Mouse (Mus musculus): ENCODE measurements around the gene Btbd35f25. TPM values are rescaled to one million over a fixed set of nuclear protein-coding genes. Genes with fewer than 3 reads are reported as not detected.
"Not testable (repeated sequence)": the region's sequence is repeated elsewhere in the genome, so short reads cannot be mapped to it uniquely, and the experiment has no call there.

Btbd35f25 gene
- not detected in 2 replicates for polyA plus RNA-seq (2012; rRNA removed)

DNA sequence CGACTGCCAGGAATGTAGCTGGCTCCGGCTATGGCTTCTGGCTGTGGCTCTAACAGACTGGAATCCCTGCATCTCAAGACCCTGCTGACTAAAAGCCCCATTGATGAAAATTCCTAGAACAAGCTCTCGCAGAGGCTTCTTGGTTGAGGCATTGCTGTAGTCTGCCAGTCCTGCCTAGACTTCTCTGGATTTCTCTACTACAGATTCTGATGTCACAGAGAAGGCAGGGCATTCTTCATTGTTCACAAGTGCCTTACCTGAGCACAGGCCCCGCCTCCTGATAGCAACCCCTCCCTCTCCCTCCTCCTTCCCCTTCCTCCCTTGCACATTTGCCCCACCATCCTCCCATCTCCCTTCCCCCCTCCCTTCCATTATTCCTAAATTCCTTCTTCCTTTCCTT is at the start of gene Btbd35f25:
Gene Btbd35f25 (minus strand): TSS at position 101 of the 400 bp plus-strand sequence.
- 82% methylated on average over 4 of the region's 4 CpGs for WGBS
- not testable (repeated sequence) for H3K36me3 ChIP-seq (ENCODE audit: control insufficient read depth, insufficient read depth, low read length); H3K27ac ChIP-seq (ENCODE audit: insufficient read depth, low read length); H3K4me3 ChIP-seq (ENCODE audit: extremely low read depth, insufficient read depth, insufficient read length); H3K27me3 ChIP-seq (ENCODE audit: control insufficient read depth, insufficient read depth, low read length); H3K4me1 ChIP-seq (ENCODE audit: control insufficient read depth, insufficient read depth, insufficient read length); DNase-seq (ENCODE audit: low read depth in 1 of 2, low spot score in 2 of 2)

DNA sequence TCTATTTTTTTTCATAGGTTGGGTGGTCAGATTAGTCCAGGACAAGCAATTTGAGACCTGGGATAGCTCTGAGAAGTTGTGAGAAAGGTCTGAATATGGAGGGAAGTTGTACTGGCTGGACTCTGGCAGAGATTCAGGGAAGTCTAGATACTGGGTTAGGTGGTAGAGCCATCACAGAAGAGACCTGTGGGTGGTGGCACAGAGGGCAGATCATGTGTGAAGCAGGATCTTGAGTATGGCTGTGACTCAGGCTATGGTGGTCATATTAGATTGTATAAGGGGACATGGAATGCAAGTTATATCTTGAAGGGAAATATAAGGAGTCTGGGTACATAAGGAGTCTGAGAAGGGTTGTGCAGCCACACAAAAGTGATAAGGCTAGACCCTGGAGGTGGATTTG is 49.3 kb upstream of the Btbd35f25 start:
- TF ChIP-seq POLR2A (IDR thresholded peaks at IDR 0.05; ENCODE audit: low read depth, low read length) (no peak), CTCF (IDR thresholded peaks at IDR 0.05; ENCODE audit: extremely low read depth, insufficient read depth, insufficient read length, insufficient replicate concordance) (no peak)
- Histone ChIP-seq H3K4me3 (ENCODE audit: extremely low read depth, insufficient read depth, insufficient read length) (no peak overlapping the region), H3K36me3 (ENCODE audit: control insufficient read depth, insufficient read depth, low read length) (no peaks in the 10 kb centered on the region), H3K27me3 (ENCODE audit: control insufficient read depth, insufficient read depth, low read length) (no peaks in the 10 kb centered on the region), H3K4me1 (ENCODE audit: control insufficient read depth, insufficient read depth, insufficient read length) (no peaks in the 10 kb centered on the region), H3K27ac (ENCODE audit: insufficient read depth, low read length) (no peak overlapping the region)
- no peak for DNase-seq (ENCODE audit: low read depth in 1 of 2, low spot score in 2 of 2)

DNA sequence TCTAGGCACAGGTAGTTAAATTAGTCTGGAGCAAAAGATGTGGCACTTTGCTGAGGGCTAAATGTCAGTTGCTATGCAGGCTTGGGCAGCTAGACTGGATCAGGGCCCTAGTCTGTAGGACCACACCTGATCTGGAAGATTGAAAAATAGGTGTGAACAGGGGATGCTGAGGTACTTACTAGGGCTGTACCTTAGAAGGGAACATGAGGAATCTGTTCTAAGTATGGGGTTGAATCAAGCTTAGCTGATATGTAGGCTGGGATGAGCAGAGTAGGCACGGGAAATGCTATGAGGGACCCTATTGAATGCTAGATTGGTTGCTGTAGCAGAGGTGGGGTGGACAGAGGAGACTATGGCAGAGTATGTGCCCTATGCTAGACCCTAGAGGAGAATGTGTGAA is 47.0 kb upstream of the Btbd35f25 start:
- H3K4me3 ChIP-seq (ENCODE audit: extremely low read depth, insufficient read depth, insufficient read length) = no peak overlapping the region
- no peaks in the 10 kb centered on the region for H3K36me3 ChIP-seq (ENCODE audit: control insufficient read depth, insufficient read depth, low read length)
- no peaks in the 10 kb centered on the region for H3K4me1 ChIP-seq (ENCODE audit: control insufficient read depth, insufficient read depth, insufficient read length)
- no peak for DNase-seq (ENCODE audit: low read depth in 1 of 2, low spot score in 2 of 2)
- TF ChIP-seq POLR2A (IDR thresholded peaks at IDR 0.05; ENCODE audit: low read depth, low read length) (no peak), CTCF (IDR thresholded peaks at IDR 0.05; ENCODE audit: extremely low read depth, insufficient read depth, insufficient read length, insufficient replicate concordance) (no peak)
- H3K27ac ChIP-seq (ENCODE audit: insufficient read depth, low read length) = no peak overlapping the region
- 80% methylated on average over 1 of the region's 1 CpGs for WGBS
- H3K27me3 ChIP-seq (ENCODE audit: control insufficient read depth, insufficient read depth, low read length) = no peaks in the 10 kb centered on the region

GRCm38 (mm10) chrX:31745079-31745478 is 28.1 kb upstream of the Btbd35f25 start:
- no peaks in the 10 kb centered on the region for H3K4me1 ChIP-seq (ENCODE audit: control insufficient read depth, insufficient read depth, insufficient read length)
- H3K27ac ChIP-seq (ENCODE audit: insufficient read depth, low read length) = no peak overlapping the region
- TF ChIP-seq CTCF (IDR thresholded peaks at IDR 0.05; ENCODE audit: extremely low read depth, insufficient read depth, insufficient read length, insufficient replicate concordance) (no peak), POLR2A (IDR thresholded peaks at IDR 0.05; ENCODE audit: low read depth, low read length) (no peak)
- no peak for DNase-seq (ENCODE audit: low read depth in 1 of 2, low spot score in 2 of 2)
- no peaks in the 10 kb centered on the region for H3K36me3 ChIP-seq (ENCODE audit: control insufficient read depth, insufficient read depth, low read length)
- 87% methylated on average over 10 of the region's 10 CpGs for WGBS
- no peaks in the 10 kb centered on the region for H3K27me3 ChIP-seq (ENCODE audit: control insufficient read depth, insufficient read depth, low read length)
- H3K4me3 ChIP-seq (ENCODE audit: extremely low read depth, insufficient read depth, insufficient read length) = no peak overlapping the region

DNA sequence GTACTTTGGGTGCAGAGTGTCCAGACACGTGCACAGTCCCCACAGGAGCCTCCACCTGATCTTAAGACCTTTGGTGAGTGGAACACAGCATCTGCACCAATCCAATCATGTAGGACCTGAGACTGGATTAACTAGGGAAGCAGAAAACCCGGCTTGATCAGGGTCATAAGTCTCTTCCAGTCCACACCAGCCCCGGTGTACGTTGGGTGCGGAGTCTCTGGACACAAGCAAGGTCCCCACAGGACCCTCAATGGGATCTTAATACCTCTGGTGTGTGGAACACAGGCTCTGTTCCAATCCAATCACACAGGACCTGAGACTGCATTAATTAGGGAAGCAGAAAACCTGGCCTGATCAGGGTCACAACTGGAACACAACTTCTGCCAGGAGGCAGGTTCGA is 20.0 kb upstream of the Btbd35f25 start:
- no peak for DNase-seq (ENCODE audit: low read depth in 1 of 2, low spot score in 2 of 2)

More for the DNA sequence above, 20.0 kb upstream of the Btbd35f25 start:
- H3K27ac ChIP-seq (ENCODE audit: insufficient read depth, low read length) = no peak overlapping the region
- TF ChIP-seq CTCF (IDR thresholded peaks at IDR 0.05; ENCODE audit: extremely low read depth, insufficient read depth, insufficient read length, insufficient replicate concordance) = no peak
- no peak for TF ChIP-seq POLR2A (IDR thresholded peaks at IDR 0.05; ENCODE audit: low read depth, low read length)
- 71% methylated on average over 6 of the region's 6 CpGs for WGBS
- H3K4me1 ChIP-seq (ENCODE audit: control insufficient read depth, insufficient read depth, insufficient read length) = no peaks in the 10 kb centered on the region
- no peak overlapping the region for H3K4me3 ChIP-seq (ENCODE audit: extremely low read depth, insufficient read depth, insufficient read length)
- H3K36me3 ChIP-seq (ENCODE audit: control insufficient read depth, insufficient read depth, low read length) = no peaks in the 10 kb centered on the region
- H3K27me3 ChIP-seq (ENCODE audit: control insufficient read depth, insufficient read depth, low read length) = no peaks in the 10 kb centered on the region

Other genes with a start within 250 kb of the Btbd35f25 start
- not detected in 2 replicates for gene Gm21883, start 142.9 kb downstream of the Btbd35f25 start, polyA plus RNA-seq (2012; rRNA removed)
- gene Spin2e, start 98.2 kb downstream of the Btbd35f25 start, polyA plus RNA-seq (2012; rRNA removed) = not detected in 2 replicates
- not detected in 2 replicates for gene Gm21637, start 244.9 kb upstream of the Btbd35f25 start, polyA plus RNA-seq (2012; rRNA removed)

Data from spleen, adult 2 months (tissue).